Mouse (Mus musculus) spleen, adult 2 months (tissue): Measurements from ENCODE around the gene Nup43. TPM values are rescaled to one million over a fixed set of nuclear protein-coding genes. Genes with fewer than 3 reads are reported as not detected.

Experiments
- DNase-seq, 2 experiments: peaks; one replicate each; pipeline versions ENCODE4 v3.0.0 to v3.0.0-alpha.2; 2012 to 2021; ENCODE audit warnings: low spot score in 2 of 2, low read depth in 1 of 2
- H3K27ac ChIP-seq: fragments of 200-500 bp; 2 replicates; pipeline ENCODE4 v1.5.1; 2012; ENCODE audit warnings: low read length, inconsistent platforms; ENCODE audit not compliant: insufficient read depth
- H3K27me3 ChIP-seq: fragments of 200-500 bp; 2 replicates; pipeline ENCODE4 v1.6.1; 2012; ENCODE audit warnings: mild to moderate bottlenecking, moderate library complexity, low read length, inconsistent platforms; ENCODE audit not compliant: control insufficient read depth, insufficient read depth
- H3K36me3 ChIP-seq: fragments of 200-500 bp; 2 replicates; pipeline ENCODE4 v1.6.1; 2012; ENCODE audit warnings: mild to moderate bottlenecking, low read length, inconsistent platforms; ENCODE audit not compliant: control insufficient read depth, insufficient read depth
- H3K4me1 ChIP-seq: fragments of 200-500 bp; 2 replicates; pipeline ENCODE4 v1.6.1; 2011; ENCODE audit warnings: inconsistent platforms; ENCODE audit not compliant: control insufficient read depth, insufficient read depth, insufficient read length
- H3K4me3 ChIP-seq: fragments of 200-500 bp; 2 replicates; pipeline ENCODE4 v1.5.1; 2011; ENCODE audit warnings: mild to moderate bottlenecking, inconsistent platforms; ENCODE audit not compliant: insufficient read depth, insufficient read length; ENCODE audit errors: extremely low read depth
- CTCF ChIP-seq: fragments of 200-500 bp; IDR thresholded peaks from 2 replicates; pipeline ENCODE4 v1.5.1; 2011; ENCODE audit warnings: mild to moderate bottlenecking, inconsistent platforms; ENCODE audit not compliant: insufficient read depth, insufficient read length, insufficient replicate concordance; ENCODE audit errors: extremely low read depth
- POLR2A ChIP-seq: fragments of 200-500 bp; IDR thresholded peaks from 2 replicates; pipeline ENCODE4 v1.6.1; 2011; ENCODE audit warnings: low read depth, low read length, inconsistent platforms
- WGBS: fragments of 180-500 bp; shearing (Covaris S2); methylation state at CpG from one replicate; pipeline ENCODE4 v1.1.7; 2018; 5-methylcytosine and 5-hydroxymethylcytosine counted together
- polyA plus RNA-seq: library from polyadenylated mRNA; depleted of rRNA; stranded (reverse); fragments of >200 nt; gene quantifications from 2 replicates; pipeline ENCODE4 v1.2.3, GENCODE M21; 2012

Nup43 gene
- polyA plus RNA-seq, 1 experiment, result 5.8 TPM

DNA sequence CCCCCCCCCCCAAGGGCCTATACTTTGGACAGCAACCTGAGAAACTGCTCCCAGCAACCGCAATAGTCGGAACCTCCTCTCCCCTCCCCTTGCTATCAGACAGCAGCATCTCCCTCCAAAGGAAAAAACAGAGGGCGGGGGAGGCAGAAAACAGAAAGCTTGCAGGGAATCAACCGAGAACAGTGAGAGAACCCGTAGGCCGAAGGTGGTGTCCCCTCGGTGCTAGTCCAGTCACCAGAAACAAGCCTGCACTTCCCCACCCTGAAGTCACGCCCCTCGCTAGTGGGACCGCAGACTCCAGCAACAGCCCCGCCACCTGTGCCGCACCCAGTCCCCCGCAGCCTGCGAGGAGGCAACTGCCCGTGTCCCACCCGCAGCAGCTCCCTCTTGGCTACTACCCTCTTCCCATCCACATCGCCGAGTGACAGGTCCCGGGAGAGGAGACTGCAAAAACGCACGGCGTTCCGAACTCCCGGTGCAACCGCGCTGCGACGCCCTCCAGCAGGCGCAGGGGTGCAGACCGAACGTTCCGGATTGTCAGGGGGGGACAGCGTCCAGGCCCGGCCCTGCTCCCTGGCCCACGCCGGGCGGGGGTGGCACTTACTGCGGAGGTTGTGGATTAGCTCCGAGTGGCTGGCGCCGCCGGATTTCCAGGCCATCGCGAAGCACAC is 4.7 kb upstream of the Nup43 start:
- peak overlapping the region; percentile 75 for H3K4me3 ChIP-seq
- peak overlapping the region; percentile 81 for H3K27ac ChIP-seq
- no peaks in the 10 kb centered on the region; the same call in none of the 2 replicates for H3K4me1 ChIP-seq
- H3K36me3 ChIP-seq, result peaks cover 1% of the 10 kb centered on the region; the same call in 1 of the 2 replicates
- under 1% methylated on average over 44 of the region's 44 CpGs for WGBS
- TF ChIP-seq POLR2A (0 out of 2 replicates have a peak, but pooled peaks have one; percentile 8), CTCF (no peak)
- H3K27me3 ChIP-seq, result no peaks in the 10 kb centered on the region
- peak; percentile 49 to 57 for DNase-seq

DNA sequence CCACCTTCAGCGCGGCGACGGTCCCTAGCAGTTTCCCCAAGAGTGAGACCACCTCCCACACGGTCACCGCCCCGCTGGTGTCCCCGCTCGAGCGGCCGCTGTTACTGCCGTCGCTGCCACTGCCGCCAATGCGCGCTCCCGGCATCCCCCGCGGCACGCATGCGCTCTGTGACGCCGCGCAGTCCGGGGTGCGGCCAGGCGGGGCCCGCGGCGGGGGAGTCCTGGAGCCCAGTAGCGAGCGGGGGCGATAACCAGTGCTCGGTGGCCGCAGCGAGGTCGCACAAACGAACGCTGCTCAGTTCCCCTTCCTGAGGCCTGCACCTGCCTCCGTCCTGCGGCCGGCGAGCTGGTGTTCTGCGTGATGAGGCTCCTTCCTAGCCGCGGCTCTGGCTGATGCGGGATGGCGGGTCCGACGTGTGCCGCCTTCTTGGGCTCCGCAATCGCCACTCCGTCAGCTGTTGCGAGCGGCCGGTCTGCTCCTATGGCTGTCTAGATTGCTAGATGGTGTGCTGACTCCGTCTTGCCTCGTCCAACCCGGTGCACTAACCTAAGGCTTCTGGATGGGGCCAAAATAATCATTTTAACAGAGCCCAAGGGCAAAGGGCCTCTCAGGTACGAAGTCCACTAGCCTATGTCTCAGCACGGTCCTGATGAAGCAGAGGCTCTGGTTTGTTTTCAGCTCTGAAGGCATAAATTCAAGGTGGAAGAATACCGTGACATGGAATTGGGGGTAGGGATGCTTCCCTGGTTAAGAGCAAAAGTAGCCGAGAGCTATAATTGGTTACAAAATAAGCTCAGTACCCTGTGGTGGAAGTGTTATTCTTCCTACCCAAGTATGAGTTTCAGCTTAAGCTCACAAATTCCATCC is 3.9 kb upstream of the Nup43 start:
- H3K4me1 ChIP-seq, result no peaks in the 10 kb centered on the region; the same call in none of the 2 replicates
- under 1% methylated on average over 64 of the region's 64 CpGs for WGBS
- TF ChIP-seq CTCF, result no peak
- TF ChIP-seq POLR2A, result peak; percentile 57; the same call in 1 of the 2 replicates
- DNase-seq, result peak; percentile 68 to 91
- H3K27ac ChIP-seq, result peak overlapping the region; percentile 81
- no peaks in the 10 kb centered on the region for H3K27me3 ChIP-seq
- H3K4me3 ChIP-seq, result peak overlapping the region; percentile 75
- peaks cover 1% of the 10 kb centered on the region; the same call in 1 of the 2 replicates for H3K36me3 ChIP-seq

DNA sequence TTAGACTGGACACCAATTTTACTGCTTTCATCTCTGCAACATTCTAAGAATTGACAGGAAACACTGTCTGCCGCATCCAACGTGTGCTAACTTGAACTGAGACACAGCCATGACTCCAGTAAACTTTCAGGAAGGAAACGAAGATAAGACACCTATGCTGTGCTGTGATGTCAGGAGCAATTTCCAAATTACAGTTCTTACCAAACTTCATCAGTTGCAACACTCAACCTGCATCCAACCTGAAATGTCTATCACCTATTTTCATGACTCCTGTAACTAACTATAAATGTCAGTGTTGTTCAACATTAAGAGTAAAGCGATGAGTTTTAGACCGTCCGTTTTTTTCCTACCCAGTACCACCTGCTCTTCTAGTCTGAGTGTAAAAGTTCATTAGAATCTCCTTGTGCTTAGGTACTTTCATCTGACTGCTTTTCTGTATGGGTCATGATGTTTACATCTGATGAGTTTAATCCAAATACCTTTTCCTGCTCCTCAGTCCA is 3.2 kb upstream of the Nup43 start:
- no peaks in the 10 kb centered on the region; the same call in none of the 2 replicates for H3K4me1 ChIP-seq
- no peak for TF ChIP-seq POLR2A
- no peak for TF ChIP-seq CTCF
- WGBS, result 38% methylated on average over 6 of the region's 6 CpGs
- H3K27ac ChIP-seq, result no peak overlapping the region
- H3K4me3 ChIP-seq, result no peak overlapping the region
- H3K27me3 ChIP-seq, result no peaks in the 10 kb centered on the region
- peaks cover 1% of the 10 kb centered on the region; the same call in 1 of the 2 replicates for H3K36me3 ChIP-seq
- no peak for DNase-seq

DNA sequence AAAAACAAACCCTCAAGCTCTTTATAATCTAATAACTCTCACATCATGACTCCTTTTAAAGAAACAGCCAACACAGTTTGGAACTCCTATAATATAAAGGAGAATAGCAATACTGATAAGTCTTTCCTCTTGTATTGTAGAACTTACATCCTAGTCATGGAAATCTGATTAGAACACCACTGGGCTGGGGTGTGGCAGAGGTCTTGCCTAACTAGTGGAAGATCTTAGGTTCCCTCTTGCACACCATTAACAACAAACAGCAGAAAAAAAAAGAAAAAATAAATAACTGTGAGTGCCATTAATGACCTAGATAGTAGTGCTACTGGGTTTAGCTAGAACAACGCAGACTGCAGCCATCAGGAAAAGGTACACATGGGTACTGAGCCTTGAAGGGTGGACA is 2.4 kb upstream of the Nup43 start:
- no peak overlapping the region for H3K27ac ChIP-seq
- H3K4me1 ChIP-seq, result no peaks in the 10 kb centered on the region; the same call in none of the 2 replicates
- DNase-seq, result no peak
- TF ChIP-seq CTCF (no peak), POLR2A (no peak)
- H3K27me3 ChIP-seq, result no peaks in the 10 kb centered on the region
- 93% methylated on average over 1 of the region's 1 CpGs for WGBS
- H3K36me3 ChIP-seq, result no peaks in the 10 kb centered on the region
- H3K4me3 ChIP-seq, result no peak overlapping the region

DNA sequence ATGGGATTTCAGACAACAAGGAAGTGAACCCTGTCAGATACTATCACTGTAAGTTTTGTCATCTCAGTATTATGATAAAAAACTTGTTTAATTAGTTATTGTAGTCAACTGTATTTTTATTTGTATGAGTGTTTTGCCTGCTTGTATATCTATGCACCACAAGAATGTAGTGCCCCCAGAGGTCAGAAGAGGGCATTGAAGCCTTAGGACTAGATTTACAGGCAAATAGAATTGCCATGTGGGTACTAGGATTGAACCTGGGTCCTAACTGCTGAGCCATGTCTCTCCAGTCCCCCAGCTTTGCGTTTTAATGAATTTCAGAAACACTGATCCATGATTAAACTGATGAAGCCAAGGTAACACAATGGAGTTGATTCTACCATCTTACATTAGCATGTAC is 6.4 kb downstream of the Nup43 start:
- no peak overlapping the region for H3K4me3 ChIP-seq
- peaks cover 6% of the 10 kb centered on the region for H3K36me3 ChIP-seq
- TF ChIP-seq POLR2A (no peak), CTCF (peak; percentile 5; the same call in 1 of the 2 replicates)
- H3K27ac ChIP-seq, result no peak overlapping the region
- peak; percentile 23 to 41 for DNase-seq
- 59% methylated on average over 1 of the region's 1 CpGs for WGBS
- H3K4me1 ChIP-seq, result no peaks in the 10 kb centered on the region
- no peaks in the 10 kb centered on the region for H3K27me3 ChIP-seq

DNA sequence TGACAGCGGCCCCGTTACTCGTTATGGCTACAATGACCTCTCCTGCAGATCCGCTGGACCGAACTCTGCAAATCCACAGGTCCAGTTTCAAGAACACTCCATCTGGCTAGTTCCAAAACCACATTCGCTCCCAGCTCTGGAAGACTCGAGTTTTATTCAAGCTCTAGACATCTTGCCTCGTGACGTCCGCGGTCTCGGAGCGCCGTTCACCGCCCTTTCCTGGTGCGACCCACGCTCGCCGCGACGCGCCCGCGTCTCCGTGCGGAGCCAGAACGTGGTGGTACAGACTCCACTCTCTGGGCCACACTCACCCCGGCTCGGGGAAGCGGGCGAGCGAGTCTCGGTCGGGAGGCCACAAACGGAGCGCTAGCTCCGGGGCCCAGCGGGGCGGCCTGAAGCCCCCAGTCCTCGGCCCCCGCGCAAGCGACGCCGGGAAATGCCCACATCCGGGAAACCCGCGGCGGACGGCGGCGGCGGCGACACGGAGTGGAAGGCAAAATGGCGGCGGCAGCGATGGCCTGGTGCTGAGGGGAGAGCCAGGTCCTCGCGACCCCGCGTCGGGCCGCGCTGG is 13.5 kb downstream of the Nup43 start, which contains the start of the genes Pcmt1 and Lats1:
Gene Pcmt1 (minus strand): TSS at position 406 of the 571 bp plus-strand sequence.
Gene Lats1 (plus strand): TSS at position 484 of the 571 bp plus-strand sequence.
- peak; percentile 46 to 87 for DNase-seq
- peak within 1 kb of the TSS; percentile 98 for H3K27ac ChIP-seq
- H3K36me3 ChIP-seq, result peaks cover 5% of the 10 kb centered on the region
- TF ChIP-seq CTCF, result no peak
- TF ChIP-seq POLR2A, result peak; percentile 37; the same call in 1 of the 2 replicates
- H3K4me1 ChIP-seq, result peaks cover 14% of the 10 kb centered on the region
- H3K4me3 ChIP-seq, result peak within 1 kb of the TSS; percentile 98
- WGBS, result under 1% methylated on average over 61 of the region's 65 CpGs
- no peaks in the 10 kb centered on the region for H3K27me3 ChIP-seq
